Mouse (Mus musculus): ENCODE data around the gene Tmem258. TPM values are rescaled to one million over a fixed set of nuclear protein-coding genes. Genes with fewer than 3 reads are reported as not detected.
"Not testable (repeated sequence)": the region's sequence is repeated elsewhere in the genome, so short reads cannot be mapped to it uniquely, and the experiment has no call there.

Tmem258 gene
- 470 and 520 TPM in 2 replicates for polyA plus RNA-seq (2015; fragmentation: Nextera tagmentation; extraction: Ambion mirVana)

GRCm38 (mm10) chr19:10203848-10204615 is at the start of gene Tmem258, which contains the start of gene Fen1:
Tmem258 (plus strand) TSS chr19:10204014.
Fen1 (minus strand) TSS chr19:10204169.
- Histone ChIP-seq H3K4me3 (replicated peaks) (peak within 1 kb of the TSS; percentile 82), H3K36me3 (peaks cover 29% of the 10 kb centered on the region), H3K4me2 (replicated peaks) (peak within 1 kb of the TSS; percentile 80), H3K27me3 (replicated peaks) (no peaks in the 10 kb centered on the region), H3K4me1 (replicated peaks) (peaks cover 16% of the 10 kb centered on the region), H3K27ac (peak within 1 kb of the TSS; percentile 78), H3K9me3 (no peaks in the 10 kb centered on the region), H3K9ac (peak within 1 kb of the TSS; percentile 80)
- WGBS = under 1% methylated on average over 40 of the region's 40 CpGs
- ATAC-seq = peak; percentile 95

- Histone ChIP-seq H3K4me3 (replicated peaks) (no peak overlapping the region), H3K27me3 (replicated peaks) (no peaks in the 10 kb centered on the region), H3K36me3 (no peaks in the 10 kb centered on the region), H3K4me2 (replicated peaks) (no peak overlapping the region), H3K9me3 (no peaks in the 10 kb centered on the region), H3K27ac (no peak overlapping the region), H3K4me1 (replicated peaks) (no peaks in the 10 kb centered on the region), H3K9ac (no peak overlapping the region)
- ATAC-seq = no peak
- 61% methylated on average over 2 of the region's 2 CpGs for WGBS
Observed at GRCm38 (mm10) chr19:10157725-10158124, 46.1 kb upstream of the Tmem258 start.

GRCm38 (mm10) chr19:10163896-10164295 is 39.9 kb upstream of the Tmem258 start:
- Histone ChIP-seq H3K36me3 (no peaks in the 10 kb centered on the region), H3K9me3 (no peaks in the 10 kb centered on the region), H3K27me3 (replicated peaks) (no peaks in the 10 kb centered on the region), H3K4me1 (replicated peaks) (no peaks in the 10 kb centered on the region), H3K4me3 (replicated peaks) (no peak overlapping the region), H3K27ac (no peak overlapping the region), H3K4me2 (replicated peaks) (no peak overlapping the region), H3K9ac (no peak overlapping the region)
- WGBS = 81% methylated on average over 3 of the region's 3 CpGs
- no peak for ATAC-seq

GRCm38 (mm10) chr19:10165928-10166327 is 37.9 kb upstream of the Tmem258 start:
- not testable (repeated sequence) for H3K4me2 ChIP-seq (replicated peaks); H3K27ac ChIP-seq; H3K36me3 ChIP-seq; H3K4me1 ChIP-seq (replicated peaks); ATAC-seq; H3K9me3 ChIP-seq; H3K27me3 ChIP-seq (replicated peaks); H3K4me3 ChIP-seq (replicated peaks); H3K9ac ChIP-seq
- 85% methylated on average over 4 of the region's 4 CpGs for WGBS

- no peaks in the 10 kb centered on the region for H3K9me3 ChIP-seq
- H3K4me1 ChIP-seq (replicated peaks) = no peaks in the 10 kb centered on the region
- H3K27me3 ChIP-seq (replicated peaks) = no peaks in the 10 kb centered on the region
- no peak overlapping the region for H3K4me2 ChIP-seq (replicated peaks)
- WGBS = 67% methylated on average over 4 of the region's 4 CpGs
- no peak overlapping the region for H3K9ac ChIP-seq
- ATAC-seq = no peak
- H3K36me3 ChIP-seq = no peaks in the 10 kb centered on the region
- H3K4me3 ChIP-seq (replicated peaks) = no peak overlapping the region
- no peak overlapping the region for H3K27ac ChIP-seq
Observed at GRCm38 (mm10) chr19:10167112-10167511, 36.7 kb upstream of the Tmem258 start.

- no peaks in the 10 kb centered on the region for H3K36me3 ChIP-seq
- ATAC-seq = no peak
- WGBS = 90% methylated on average over 1 of the region's 1 CpGs
Observed at GRCm38 (mm10) chr19:10167951-10168350, 35.9 kb upstream of the Tmem258 start.

GRCm38 (mm10) chr19:10168441-10168840 is 35.4 kb upstream of the Tmem258 start:
- Histone ChIP-seq H3K9me3 (no peaks in the 10 kb centered on the region), H3K4me3 (replicated peaks) (no peak overlapping the region), H3K9ac (no peak overlapping the region), H3K27me3 (replicated peaks) (no peaks in the 10 kb centered on the region), H3K4me1 (replicated peaks) (0 out of 2 replicates have a peak, but pooled peaks cover 4% of the 10 kb centered on the region), H3K4me2 (replicated peaks) (no peak overlapping the region), H3K27ac (no peak overlapping the region), H3K36me3 (no peaks in the 10 kb centered on the region)
- WGBS = 74% methylated on average over 3 of the region's 3 CpGs
- ATAC-seq = no peak

More at GRCm38 (mm10) chr19:10167951-10168350, 35.9 kb upstream of the Tmem258 start:
- H3K9ac ChIP-seq = no peak overlapping the region
- H3K4me1 ChIP-seq (replicated peaks) = 0 out of 2 replicates have a peak, but pooled peaks cover 2% of the 10 kb centered on the region
- no peak overlapping the region for H3K27ac ChIP-seq
- H3K4me2 ChIP-seq (replicated peaks) = no peak overlapping the region
- no peaks in the 10 kb centered on the region for H3K9me3 ChIP-seq
- H3K27me3 ChIP-seq (replicated peaks) = no peaks in the 10 kb centered on the region
- no peak overlapping the region for H3K4me3 ChIP-seq (replicated peaks)

GRCm38 (mm10) chr19:10169179-10169578 is 34.6 kb upstream of the Tmem258 start:
- Histone ChIP-seq H3K9me3 (no peaks in the 10 kb centered on the region), H3K9ac (no peak overlapping the region), H3K27me3 (replicated peaks) (no peaks in the 10 kb centered on the region), H3K4me1 (replicated peaks) (0 out of 2 replicates have a peak, but pooled peaks cover 4% of the 10 kb centered on the region), H3K27ac (no peak overlapping the region), H3K4me3 (replicated peaks) (no peak overlapping the region), H3K4me2 (replicated peaks) (no peak overlapping the region), H3K36me3 (no peaks in the 10 kb centered on the region)
- ATAC-seq = no peak

- H3K9ac ChIP-seq; ATAC-seq; H3K4me1 ChIP-seq (replicated peaks); H3K27me3 ChIP-seq (replicated peaks); H3K27ac ChIP-seq; H3K4me3 ChIP-seq (replicated peaks); H3K36me3 ChIP-seq; H3K4me2 ChIP-seq (replicated peaks); H3K9me3 ChIP-seq: not testable (repeated sequence)
- WGBS = 95% methylated on average over 3 of the region's 3 CpGs
Observed at GRCm38 (mm10) chr19:10169692-10170330, 34.0 kb upstream of the Tmem258 start.

GRCm38 (mm10) chr19:10170466-10170865 is 33.3 kb upstream of the Tmem258 start:
- H3K27me3 ChIP-seq (replicated peaks) = no peaks in the 10 kb centered on the region
- 0 out of 2 replicates have a peak, but pooled peaks cover 4% of the 10 kb centered on the region for H3K4me1 ChIP-seq (replicated peaks)
- no peak overlapping the region for H3K4me2 ChIP-seq (replicated peaks)
- H3K4me3 ChIP-seq (replicated peaks) = no peak overlapping the region
- no peak overlapping the region for H3K27ac ChIP-seq
- no peak overlapping the region for H3K9ac ChIP-seq
- 40% methylated on average over 1 of the region's 1 CpGs for WGBS
- no peaks in the 10 kb centered on the region for H3K36me3 ChIP-seq
- no peak for ATAC-seq
- no peaks in the 10 kb centered on the region for H3K9me3 ChIP-seq

- Histone ChIP-seq H3K27me3 (replicated peaks) (no peaks in the 10 kb centered on the region; the same call in 1 of the 2 replicates), H3K9ac (no peak overlapping the region), H3K36me3 (no peaks in the 10 kb centered on the region), H3K4me3 (replicated peaks) (no peak overlapping the region), H3K4me1 (replicated peaks) (0 out of 2 replicates have a peak, but pooled peaks cover 4% of the 10 kb centered on the region), H3K27ac (no peak overlapping the region), H3K4me2 (replicated peaks) (no peak overlapping the region), H3K9me3 (no peaks in the 10 kb centered on the region)
- no peak for ATAC-seq
- WGBS = 76% methylated on average over 7 of the region's 7 CpGs
Observed at GRCm38 (mm10) chr19:10171359-10171758, 32.5 kb upstream of the Tmem258 start.

GRCm38 (mm10) chr19:10171846-10172245 is 32.0 kb upstream of the Tmem258 start:
- H3K27ac ChIP-seq = no peak overlapping the region
- no peak overlapping the region for H3K4me3 ChIP-seq (replicated peaks)
- no peak for ATAC-seq
- no peak overlapping the region for H3K9ac ChIP-seq
- H3K4me1 ChIP-seq (replicated peaks) = 0 out of 2 replicates have a peak, but pooled peaks cover 4% of the 10 kb centered on the region
- H3K4me2 ChIP-seq (replicated peaks) = no peak overlapping the region
- H3K27me3 ChIP-seq (replicated peaks) = no peaks in the 10 kb centered on the region; the same call in 1 of the 2 replicates
- H3K9me3 ChIP-seq = no peaks in the 10 kb centered on the region
- H3K36me3 ChIP-seq = no peaks in the 10 kb centered on the region
